Mouse (Mus musculus) thymus, adult 2 months (tissue): Measurements from ENCODE around the gene Stkld1. TPM values are rescaled to one million over a fixed set of nuclear protein-coding genes. Genes with fewer than 3 reads are reported as not detected.
"Not testable (repeated sequence)": the region's sequence is repeated elsewhere in the genome, so short reads cannot be mapped to it uniquely, and the experiment has no call there.

ENCODE experiments used
- DNase-seq: peaks from one replicate; pipeline ENCODE4 v3.0.0; 2021
- H3K27ac ChIP-seq: fragments of 200-500 bp; 2 replicates; pipeline ENCODE4 v1.5.1; 2012; ENCODE audit warnings: low read length, control low read depth; ENCODE audit not compliant: control insufficient read depth, insufficient read depth
- H3K27me3 ChIP-seq: fragments of 200-500 bp; 2 replicates; pipeline ENCODE4 v1.6.1; 2012; ENCODE audit warnings: mild to moderate bottlenecking, low read length, moderate library complexity, mixed read lengths; ENCODE audit not compliant: control insufficient read depth, insufficient read depth
- H3K36me3 ChIP-seq: fragments of 200-500 bp; 2 replicates; pipeline ENCODE4 v1.6.1; 2012; ENCODE audit warnings: mild to moderate bottlenecking, low read length, moderate library complexity; ENCODE audit not compliant: control insufficient read depth, insufficient read depth
- H3K4me1 ChIP-seq: fragments of 200-500 bp; replicated peaks from 2 replicates; pipeline ENCODE4 v1.6.1; 2012; ENCODE audit warnings: low read length; ENCODE audit not compliant: control insufficient read depth, insufficient read depth
- H3K4me3 ChIP-seq: fragments of 200-500 bp; 2 replicates; pipeline ENCODE4 v1.5.1; 2012; ENCODE audit warnings: mild to moderate bottlenecking, low read length, control low read depth, moderate library complexity; ENCODE audit not compliant: control insufficient read depth, insufficient read depth
- CTCF ChIP-seq: fragments of 200-500 bp; IDR thresholded peaks from 2 replicates; pipeline ENCODE4 v1.5.1; 2012; ENCODE audit warnings: mild to moderate bottlenecking, control low read depth, low read length, moderate library complexity, borderline replicate concordance; ENCODE audit not compliant: control insufficient read depth, poor library complexity, insufficient read depth; ENCODE audit errors: extremely low read depth
- POLR2A ChIP-seq: fragments of 200-500 bp; IDR thresholded peaks from 2 replicates; pipeline ENCODE4 v1.6.1; 2012; ENCODE audit warnings: mild to moderate bottlenecking, low read length, control low read depth, moderate library complexity; ENCODE audit not compliant: control insufficient read depth, poor library complexity, insufficient read depth; ENCODE audit errors: extremely low read depth
- WGBS: fragments of 180-500 bp; shearing (Covaris S2); methylation state at CpG from one replicate; pipeline ENCODE4 v1.1.7; 2018; 5-methylcytosine and 5-hydroxymethylcytosine counted together
- polyA plus RNA-seq: library from polyadenylated mRNA; depleted of rRNA; stranded (reverse); fragments of >200 nt; gene quantifications from 2 replicates; pipeline ENCODE4 v1.2.3, GENCODE M21; 2012; rRNA removed

Stkld1 gene
- polyA plus RNA-seq = 0.75 and 0.96 TPM in 2 replicates

DNA sequence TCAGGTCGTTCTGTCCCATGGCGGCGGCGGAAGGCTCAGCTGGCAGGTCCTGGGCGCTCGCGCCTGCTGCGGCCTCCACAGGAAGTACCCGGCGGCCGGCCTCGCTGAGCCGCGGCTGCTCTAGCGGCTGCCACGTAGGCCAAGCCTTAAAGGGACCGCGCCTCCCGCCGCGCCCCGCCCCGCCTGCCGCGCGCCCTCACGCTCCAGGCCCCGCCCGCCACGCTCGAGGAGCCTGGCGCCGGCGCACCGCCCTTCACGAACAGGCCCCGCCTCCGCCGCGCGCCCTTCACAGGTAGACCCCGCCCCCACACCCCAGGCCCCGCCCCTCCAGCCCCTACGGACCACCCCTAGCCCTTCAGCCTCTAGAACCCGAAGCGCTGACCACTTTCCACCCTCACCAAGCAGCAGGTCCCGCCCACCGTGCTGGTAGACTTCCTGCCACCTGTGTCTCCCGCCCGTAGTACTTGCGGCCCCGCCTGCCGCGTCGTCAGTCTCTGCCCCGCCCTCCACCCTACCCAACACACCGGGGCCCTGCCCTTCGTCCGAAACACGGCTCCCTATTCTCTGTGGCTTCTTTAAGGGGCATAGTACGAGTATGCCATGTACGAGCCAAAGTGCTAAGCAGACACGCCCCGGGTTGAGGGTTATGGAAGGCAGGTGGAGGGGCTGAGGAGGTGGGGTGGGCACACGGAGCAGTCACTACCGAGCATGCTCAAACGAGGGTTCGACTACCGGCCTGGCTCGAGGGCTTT, at the start of gene Stkld1, which contains the start of gene Surf4:
TSS of gene Stkld1 (plus strand) at position 744 of the 752 bp plus-strand sequence.
TSS of gene Surf4 (minus strand) at position 625 of the 752 bp plus-strand sequence.
- Histone ChIP-seq H3K4me1 (peaks cover 38% of the 10 kb centered on the region), H3K36me3 (no peaks in the 10 kb centered on the region), H3K27ac (peak within 1 kb of the TSS; percentile 56), H3K4me3 (peak within 1 kb of the TSS; percentile 77), H3K27me3 (no peaks in the 10 kb centered on the region)
- WGBS = 2% methylated on average over 64 of the region's 70 CpGs
- DNase-seq = peak; percentile 93
- peak; percentile 76 for TF ChIP-seq POLR2A
- peak; percentile 22; the same call in 1 of the 2 replicates for TF ChIP-seq CTCF

DNA sequence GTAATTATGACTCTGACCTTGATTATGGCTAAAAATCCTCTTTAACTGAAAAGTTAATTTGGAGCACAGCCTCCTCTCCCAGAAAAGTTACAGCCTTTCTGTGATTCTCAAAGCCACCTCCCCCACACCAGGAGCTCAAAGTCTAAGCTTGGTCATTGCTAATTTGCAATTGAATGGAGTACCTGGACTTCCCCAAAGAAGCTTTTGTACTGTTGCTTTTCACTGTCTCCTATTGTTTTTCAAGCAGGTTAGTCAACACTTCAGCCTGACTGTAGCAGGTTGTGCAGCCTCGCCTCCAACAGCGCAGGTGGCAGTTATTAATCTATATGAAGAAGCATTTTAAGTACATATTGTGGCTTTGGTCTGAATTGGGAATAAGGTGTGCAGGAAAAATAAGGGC, 48.3 kb upstream of the Stkld1 start:
- not testable (repeated sequence) for H3K4me3 ChIP-seq, H3K4me1 ChIP-seq, DNase-seq, H3K27me3 ChIP-seq, H3K27ac ChIP-seq
- 98% methylated on average over 2 of the region's 2 CpGs for WGBS
- H3K36me3 ChIP-seq = peaks cover 12% of the 10 kb centered on the region

DNA sequence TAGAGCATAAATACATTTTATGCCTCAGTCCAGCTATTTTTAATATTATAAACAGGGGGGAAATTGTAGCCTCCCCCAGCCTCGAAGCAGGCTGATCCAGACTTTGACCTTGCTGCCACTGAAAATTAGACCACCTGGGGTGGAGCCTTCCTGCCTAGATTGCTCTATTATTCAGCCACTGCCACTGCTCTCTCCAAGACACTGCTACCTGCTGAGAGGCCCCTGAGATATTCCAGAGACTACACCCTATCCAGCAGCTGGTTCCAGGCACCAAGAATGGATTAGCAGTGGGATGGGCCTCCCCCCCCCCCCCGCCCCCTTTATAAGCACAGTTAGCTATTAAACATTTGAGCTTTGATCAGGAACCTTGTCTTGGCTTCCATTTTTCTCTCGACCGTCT, 47.7 kb upstream of the Stkld1 start:
- H3K4me3 ChIP-seq, H3K4me1 ChIP-seq, H3K27me3 ChIP-seq, DNase-seq, H3K27ac ChIP-seq: not testable (repeated sequence)
- WGBS = 92% methylated on average over 4 of the region's 4 CpGs
- H3K36me3 ChIP-seq = peaks cover 17% of the 10 kb centered on the region

DNA sequence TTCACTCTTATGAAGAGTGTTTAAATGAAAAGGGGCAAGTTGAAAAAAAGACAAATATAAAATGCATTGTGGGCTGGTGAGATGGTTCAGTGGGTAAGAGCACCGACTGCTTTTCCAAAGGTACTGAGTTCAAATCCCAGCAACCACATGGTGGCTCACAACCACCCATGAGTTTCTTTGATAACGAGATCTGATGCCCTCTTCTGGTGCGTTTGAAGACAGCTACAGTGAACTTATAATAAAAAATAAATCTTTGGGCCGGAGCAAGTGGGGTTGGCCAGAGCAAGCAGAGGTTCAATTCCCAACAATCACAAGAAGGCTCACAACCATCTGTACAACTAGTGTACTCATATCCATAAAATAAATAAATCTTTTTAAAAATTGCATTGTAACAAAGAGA, 37.9 kb upstream of the Stkld1 start:
- peaks cover 78% of the 10 kb centered on the region for H3K36me3 ChIP-seq

DNA sequence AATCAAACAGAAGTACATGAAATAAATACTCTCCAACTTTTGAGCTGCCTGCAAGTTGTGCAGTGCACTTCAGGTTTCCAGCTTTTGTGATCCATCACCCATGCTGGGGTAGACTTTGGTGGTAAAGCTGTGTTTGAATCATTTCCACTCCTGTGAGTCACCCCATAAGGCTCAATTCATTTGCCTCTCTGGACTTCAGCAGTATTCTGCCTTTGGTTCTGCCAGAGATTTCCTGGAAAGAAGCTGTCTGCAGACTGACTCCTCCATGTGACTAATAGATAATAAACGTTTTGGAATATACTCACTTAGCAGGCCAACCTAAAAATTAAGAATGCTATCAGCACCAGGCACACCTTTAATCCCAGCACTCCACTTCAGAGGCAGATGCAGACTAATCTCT, 33.1 kb upstream of the Stkld1 start:
- H3K27ac ChIP-seq = no peak overlapping the region
- peaks cover 35% of the 10 kb centered on the region for H3K36me3 ChIP-seq
- TF ChIP-seq POLR2A = no peak
- no peak for TF ChIP-seq CTCF
- peaks cover 14% of the 10 kb centered on the region for H3K4me1 ChIP-seq
- H3K27me3 ChIP-seq = no peaks in the 10 kb centered on the region
- no peak for DNase-seq
- H3K4me3 ChIP-seq = no peak overlapping the region
- 69% methylated on average over 1 of the region's 1 CpGs for WGBS

More for the DNA sequence above, 37.9 kb upstream of the Stkld1 start:
- WGBS = 91% methylated on average over 4 of the region's 4 CpGs
- no peaks in the 10 kb centered on the region for H3K4me1 ChIP-seq
- no peak overlapping the region for H3K4me3 ChIP-seq
- H3K27ac ChIP-seq = no peak overlapping the region
- no peaks in the 10 kb centered on the region for H3K27me3 ChIP-seq
- no peak for DNase-seq
- TF ChIP-seq CTCF (no peak), POLR2A (no peak)

DNA sequence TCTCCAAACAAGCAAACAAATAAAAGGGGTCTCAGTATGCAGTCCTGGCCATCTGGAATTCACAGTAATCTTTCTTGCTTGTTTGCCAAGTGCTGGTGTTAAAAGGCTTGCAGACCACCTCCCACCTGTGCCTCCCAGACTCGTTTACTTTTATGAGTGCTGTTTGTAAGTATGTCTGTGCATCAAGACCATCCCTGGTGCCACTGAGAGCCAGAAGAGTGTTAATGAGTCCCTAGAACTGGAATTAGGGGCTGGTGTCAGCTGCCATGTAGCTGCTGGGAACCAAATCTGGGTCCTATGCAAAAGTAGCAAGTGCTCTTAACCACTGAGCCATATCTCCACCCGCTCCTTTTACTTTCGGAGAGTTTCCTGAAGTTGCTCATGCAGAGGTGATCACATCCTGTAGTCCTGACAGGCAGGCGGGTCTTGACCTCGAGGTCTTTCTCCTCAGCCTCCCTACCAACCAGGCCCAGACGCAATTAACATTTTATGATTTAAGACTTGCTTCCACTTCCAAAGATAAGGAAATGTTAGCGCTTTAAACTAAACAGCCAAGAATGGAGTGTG, 31.9 kb upstream of the Stkld1 start:
- Histone ChIP-seq H3K4me3 (peak overlapping the region; percentile 92), H3K36me3 (peaks cover 26% of the 10 kb centered on the region), H3K27ac (no peak overlapping the region), H3K27me3 (no peaks in the 10 kb centered on the region), H3K4me1 (peaks cover 14% of the 10 kb centered on the region)
- TF ChIP-seq POLR2A (no peak), CTCF (no peak)
- 6% methylated on average over 7 of the region's 7 CpGs for WGBS
- DNase-seq = no peak
